7 mouse cellular contexts compared by ENCODE assay signal in genomic region chr4:137970623-137971199, GRCm38 (mm10). TPM values are rescaled to one million over a fixed set of nuclear protein-coding genes. Genes with fewer than 3 reads are reported as not detected.
DNase-seq lines count a peak whose midpoint lies in the region; ATAC-seq and TF ChIP-seq lines count a peak whose summit lies in the region.
"Not testable (repeated sequence)": the region's sequence is repeated elsewhere in the genome, so short reads cannot be mapped to it uniquely, and the experiment has no call there.

No protein-coding gene starts in this region.

- not testable (repeated sequence) for TF ChIP-seq CTCF in lung, embryonic 14.5 days (IDR thresholded peaks at IDR 0.05; ENCODE audit: low read depth)

- H3K27ac ChIP-seq in forebrain, embryonic 14.5 days (ENCODE audit: low read depth, low read length); hindbrain, embryonic 12.5 days; lung, embryonic 14.5 days (ENCODE audit: low read depth); midbrain, embryonic 11.5 days (ENCODE audit: low read depth, low read length); midbrain, embryonic 15.5 days; neural tube, embryonic 12.5 days: not testable (repeated sequence)

- not testable (repeated sequence) for H3K27me3 ChIP-seq in forebrain, embryonic 14.5 days (replicated peaks; ENCODE audit: control insufficient read depth, insufficient read depth, low read length); hindbrain, embryonic 12.5 days; lung, embryonic 14.5 days (ENCODE audit: insufficient read depth, low read length); midbrain, embryonic 11.5 days (ENCODE audit: control insufficient read depth, insufficient read depth, low read length); midbrain, embryonic 15.5 days (replicated peaks); neural tube, embryonic 12.5 days (replicated peaks)

- DNase-seq in forebrain, embryonic 14.5 days (ENCODE audit: low spot score); lung, embryonic 14.5 days; midbrain, embryonic 11.5 days (ENCODE audit: low spot score, missing footprints): not testable (repeated sequence)

- not testable (repeated sequence) for H3K4me1 ChIP-seq in forebrain, embryonic 14.5 days (ENCODE audit: control insufficient read depth, insufficient read depth, low read length); hindbrain, embryonic 12.5 days; lung, embryonic 14.5 days (ENCODE audit: insufficient read depth); midbrain, embryonic 11.5 days (ENCODE audit: control insufficient read depth, insufficient read depth, low read length); midbrain, embryonic 15.5 days; neural tube, embryonic 12.5 days

- not testable (repeated sequence) for H3K4me2 ChIP-seq in forebrain, embryonic 14.5 days (ENCODE audit: low read length); hindbrain, embryonic 12.5 days (replicated peaks); lung, embryonic 14.5 days; midbrain, embryonic 11.5 days; midbrain, embryonic 15.5 days; neural tube, embryonic 12.5 days (replicated peaks)

- WGBS in forebrain, embryonic 14.5 days: no CpG with 5 or more reads among the region's 11 CpGs
- no CpG with 5 or more reads among the region's 11 CpGs for WGBS in hindbrain, embryonic 12.5 days
- WGBS in lung, embryonic 14.5 days: no CpG with 5 or more reads among the region's 11 CpGs
- no CpG with 5 or more reads among the region's 11 CpGs for WGBS in midbrain, embryonic 11.5 days
- WGBS in midbrain, embryonic 15.5 days: no CpG with 5 or more reads among the region's 11 CpGs
- WGBS in neural tube, embryonic 12.5 days: no CpG with 5 or more reads among the region's 11 CpGs

- not testable (repeated sequence) for H3K9ac ChIP-seq in forebrain, embryonic 14.5 days (ENCODE audit: low read length); hindbrain, embryonic 12.5 days; lung, embryonic 14.5 days; midbrain, embryonic 11.5 days (ENCODE audit: low read length); midbrain, embryonic 15.5 days; neural tube, embryonic 12.5 days

- peak; percentile 65 for ATAC-seq in forebrain, embryonic 14.5 days
- peak; percentile 35; the same call in 1 of the 2 replicates for ATAC-seq in frontal cortex, adult (ENCODE audit: low TSS enrichment)
- peak; percentile 64 for ATAC-seq in hindbrain, embryonic 12.5 days (ENCODE audit: low FRiP score)
- ATAC-seq in lung, embryonic 14.5 days (ENCODE audit: insufficient read depth): peak; percentile 53; the same call in 1 of the 2 replicates
- ATAC-seq in midbrain, embryonic 11.5 days (ENCODE audit: low FRiP score): peak; percentile 56
- peak; percentile 68 for ATAC-seq in midbrain, embryonic 15.5 days (replicated peaks)
- ATAC-seq in neural tube, embryonic 12.5 days (ENCODE audit: low FRiP score, low read depth): peak; percentile 57

- H3K9me3 ChIP-seq in forebrain, embryonic 14.5 days (replicated peaks; ENCODE audit: control insufficient read depth, low read length); hindbrain, embryonic 12.5 days (replicated peaks); lung, embryonic 14.5 days (ENCODE audit: low read depth, low read length); midbrain, embryonic 11.5 days (ENCODE audit: control insufficient read depth, low read length); midbrain, embryonic 15.5 days; neural tube, embryonic 12.5 days: not testable (repeated sequence)

- not testable (repeated sequence) for H3K36me3 ChIP-seq in forebrain, embryonic 14.5 days (ENCODE audit: control insufficient read depth, insufficient read depth, low read length); hindbrain, embryonic 12.5 days; lung, embryonic 14.5 days (ENCODE audit: insufficient read depth); midbrain, embryonic 11.5 days (ENCODE audit: control insufficient read depth, insufficient read depth, low read length); midbrain, embryonic 15.5 days (replicated peaks); neural tube, embryonic 12.5 days

- H3K4me3 ChIP-seq in forebrain, embryonic 14.5 days (ENCODE audit: low read depth, low read length); hindbrain, embryonic 12.5 days; lung, embryonic 14.5 days (ENCODE audit: low read depth, low read length); midbrain, embryonic 11.5 days (ENCODE audit: low read depth, low read length); midbrain, embryonic 15.5 days; neural tube, embryonic 12.5 days: not testable (repeated sequence)

RNA-seq across cellular contexts. Expression of gene Eif4g3, which starts 22.1 kb away (rescaled TPM):
- 31.6 and 42.2 TPM in 2 replicates for polyA plus RNA-seq in forebrain, embryonic 14.5 days (2014; fragmentation: Nextera tagmentation; extraction: Ambion mirVana)
- 61.6 and 61.7 TPM in 2 replicates for polyA plus RNA-seq in hindbrain, embryonic 12.5 days (2016; fragmentation: Nextera tagmentation; extraction: Ambion mirVana)
- polyA plus RNA-seq in lung, embryonic 14.5 days (2014; fragmentation: Nextera tagmentation; extraction: Ambion mirVana): 38.9 and 42.9 TPM in 2 replicates
- 39.5 and 41.9 TPM in 2 replicates for polyA plus RNA-seq in midbrain, embryonic 11.5 days (2014; fragmentation: Nextera tagmentation; extraction: Ambion mirVana)
- 55.7 and 58.5 TPM in 2 replicates for polyA plus RNA-seq in midbrain, embryonic 15.5 days (2015; fragmentation: Nextera tagmentation; extraction: Ambion mirVana)
- polyA plus RNA-seq in neural tube, embryonic 12.5 days (2016; fragmentation: Nextera tagmentation; extraction: Ambion mirVana): 60.4 and 60.5 TPM in 2 replicates
